Mouse (Mus musculus) cerebellum, adult 18-20 months (tissue): Measurements from ENCODE around the gene Npy4r.

Experiments
- DNase-seq, 2 experiments: peaks; one replicate each; pipeline ENCODE4 v3.0.0; 2021

Gene Npy4r

GRCm38 (mm10) chr14:34119046-34119723 is 33.1 kb downstream of the Npy4r start:
- peak; percentile 75 to 76 for DNase-seq

GRCm38 (mm10) chr14:34114311-34114710 is 38.0 kb downstream of the Npy4r start:
- DNase-seq = no peak

- no peak for DNase-seq
Measured at GRCm38 (mm10) chr14:34107594-34107993, 44.7 kb downstream of the Npy4r start.

- DNase-seq = peak in 1 of 2 experiments; percentile 36
Measured at GRCm38 (mm10) chr14:34106389-34107062, 45.8 kb downstream of the Npy4r start.

GRCm38 (mm10) chr14:34104892-34105291 is 47.4 kb downstream of the Npy4r start:
- peak; percentile 71 to 72 for DNase-seq

GRCm38 (mm10) chr14:34103855-34104254 is 48.4 kb downstream of the Npy4r start:
- no peak for DNase-seq

- DNase-seq = no peak
Measured at GRCm38 (mm10) chr14:34102601-34103000, 49.7 kb downstream of the Npy4r start, which contains the start of gene A630023A22Rik. TSS of gene A630023A22Rik (minus strand) at chr14:34102754.

GRCm38 (mm10) chr14:34096161-34096560 is 56.1 kb downstream of the Npy4r start:
- no peak for DNase-seq
